Mouse (Mus musculus): Measurements from ENCODE around the gene Crct1. TPM values are rescaled to one million over a fixed set of nuclear protein-coding genes. Genes with fewer than 3 reads are reported as not detected.

Gene Crct1
- polyA plus RNA-seq, 1 experiment from 2014 or later, result not detected

GRCm38 (mm10) chr3:92998691-92999090 lies 16.8 kb downstream of the Crct1 start:
- no peaks in the 10 kb centered on the region for H3K27me3 ChIP-seq
- H3K4me3 ChIP-seq, result no peak overlapping the region
- 5% methylated on average over 7 of the region's 7 CpGs for WGBS
- H3K4me1 ChIP-seq, result peaks cover 4% of the 10 kb centered on the region; the same call in 1 of the 2 replicates
- H3K4me2 ChIP-seq, result no peak overlapping the region
- ATAC-seq, result peak; percentile 95
- H3K9me3 ChIP-seq (replicated peaks), result no peaks in the 10 kb centered on the region
- no peak overlapping the region for H3K9ac ChIP-seq
- no peak overlapping the region for H3K27ac ChIP-seq
- H3K36me3 ChIP-seq (ENCODE audit: poor library complexity, severe bottlenecking), result no peaks in the 10 kb centered on the region

GRCm38 (mm10) chr3:92991926-92992325 lies 23.6 kb downstream of the Crct1 start, which contains the start of gene Lce3f:
Lce3f (plus strand) TSS chr3:92992226.
- Histone ChIP-seq H3K9me3 (replicated peaks) (no peaks in the 10 kb centered on the region), H3K4me1 (no peaks in the 10 kb centered on the region), H3K4me2 (no peak within 1 kb of the TSS), H3K4me3 (no peak within 1 kb of the TSS), H3K27me3 (no peaks in the 10 kb centered on the region), H3K27ac (no peak within 1 kb of the TSS), H3K9ac (no peak within 1 kb of the TSS), H3K36me3 (ENCODE audit: poor library complexity, severe bottlenecking) (no peaks in the 10 kb centered on the region)
- no peak for ATAC-seq

GRCm38 (mm10) chr3:92978484-92978883 lies 37.0 kb downstream of the Crct1 start:
- Histone ChIP-seq H3K4me3 (no peak overlapping the region), H3K36me3 (ENCODE audit: poor library complexity, severe bottlenecking) (no peaks in the 10 kb centered on the region), H3K27me3 (no peaks in the 10 kb centered on the region), H3K4me2 (no peak overlapping the region), H3K9me3 (replicated peaks) (no peaks in the 10 kb centered on the region), H3K9ac (no peak overlapping the region), H3K4me1 (no peaks in the 10 kb centered on the region), H3K27ac (no peak overlapping the region)
- 69% methylated on average over 2 of the region's 2 CpGs for WGBS
- no peak for ATAC-seq

GRCm38 (mm10) chr3:92966761-92967160 lies 48.7 kb downstream of the Crct1 start, which contains the start of gene Lce3e:
Lce3e (plus strand) TSS chr3:92967061.
- Histone ChIP-seq H3K4me2 (no peak within 1 kb of the TSS), H3K4me3 (no peak within 1 kb of the TSS), H3K9ac (no peak within 1 kb of the TSS), H3K4me1 (no peaks in the 10 kb centered on the region), H3K36me3 (ENCODE audit: poor library complexity, severe bottlenecking) (no peaks in the 10 kb centered on the region), H3K27ac (no peak within 1 kb of the TSS), H3K9me3 (replicated peaks) (no peaks in the 10 kb centered on the region), H3K27me3 (no peaks in the 10 kb centered on the region)
- ATAC-seq, result no peak
- 92% methylated on average over 2 of the region's 2 CpGs for WGBS

Other genes with a start within 250 kb of the Crct1 start
- not detected in 2 replicates for gene Lce1i, start 236.8 kb downstream of the Crct1 start, polyA plus RNA-seq (2015; fragmentation: Nextera tagmentation; extraction: Ambion mirVana)
- gene Lce1j, start 225.2 kb downstream of the Crct1 start, polyA plus RNA-seq (2015; fragmentation: Nextera tagmentation; extraction: Ambion mirVana), result not detected in 2 replicates
- gene Lce1k, start 207.8 kb downstream of the Crct1 start, polyA plus RNA-seq (2015; fragmentation: Nextera tagmentation; extraction: Ambion mirVana), result not detected in 2 replicates
- gene Kprp, start 188.4 kb downstream of the Crct1 start, polyA plus RNA-seq (2015; fragmentation: Nextera tagmentation; extraction: Ambion mirVana), result not detected in 2 replicates
- gene Lce1l, start 164.4 kb downstream of the Crct1 start, polyA plus RNA-seq (2015; fragmentation: Nextera tagmentation; extraction: Ambion mirVana), result not detected in 2 replicates
- gene 2310050C09Rik, start 145.5 kb downstream of the Crct1 start, polyA plus RNA-seq (2015; fragmentation: Nextera tagmentation; extraction: Ambion mirVana), result not detected in 2 replicates
- not detected in 2 replicates for gene Lce3a, start 89.5 kb downstream of the Crct1 start, polyA plus RNA-seq (2015; fragmentation: Nextera tagmentation; extraction: Ambion mirVana)
- gene Lce3b, start 82.7 kb downstream of the Crct1 start, polyA plus RNA-seq (2015; fragmentation: Nextera tagmentation; extraction: Ambion mirVana), result not detected in 2 replicates
- not detected in 2 replicates for gene Lce3c, start 71.2 kb downstream of the Crct1 start, polyA plus RNA-seq (2015; fragmentation: Nextera tagmentation; extraction: Ambion mirVana)
- gene Lce3d, start 58.3 kb downstream of the Crct1 start, polyA plus RNA-seq (2015; fragmentation: Nextera tagmentation; extraction: Ambion mirVana), result not detected in 2 replicates
- gene Lce3e, start 48.6 kb downstream of the Crct1 start, polyA plus RNA-seq (2015; fragmentation: Nextera tagmentation; extraction: Ambion mirVana), result not detected in 2 replicates
- gene Lce3f, start 23.5 kb downstream of the Crct1 start, polyA plus RNA-seq (2015; fragmentation: Nextera tagmentation; extraction: Ambion mirVana), result not detected in 2 replicates
- gene Lce1m, start 3.4 kb upstream of the Crct1 start, polyA plus RNA-seq (2015; fragmentation: Nextera tagmentation; extraction: Ambion mirVana), result not detected in 2 replicates
- not detected in 2 replicates for gene Gm4858, start 53.1 kb upstream of the Crct1 start, polyA plus RNA-seq (2015; fragmentation: Nextera tagmentation; extraction: Ambion mirVana)
- not detected in 2 replicates for gene Crnn, start 129.1 kb upstream of the Crct1 start, polyA plus RNA-seq (2015; fragmentation: Nextera tagmentation; extraction: Ambion mirVana)
- gene Flg2, start 181.6 kb upstream of the Crct1 start, polyA plus RNA-seq (2015; fragmentation: Nextera tagmentation; extraction: Ambion mirVana), result not detected in 2 replicates